Mouse (Mus musculus) cortical plate, adult 2 months (tissue): ENCODE measurements around the gene Bmpr1a.

Source experiments
- CTCF ChIP-seq: fragments of 200-500 bp; IDR thresholded peaks from 2 replicates; pipeline ENCODE4 v1.5.1; 2011; ENCODE audit warnings: mild to moderate bottlenecking, control low read depth, low read length; ENCODE audit not compliant: insufficient read depth; ENCODE audit errors: extremely low read depth
- POLR2A ChIP-seq: fragments of 200-500 bp; IDR thresholded peaks from 2 replicates; pipeline ENCODE4 v1.6.1; 2011; ENCODE audit warnings: mild to moderate bottlenecking, low read length, control low read depth; ENCODE audit not compliant: insufficient read depth; ENCODE audit errors: extremely low read depth

- TF ChIP-seq POLR2A (no peak), CTCF (no peak)
Measured at GRCm38 (mm10) chr14:34429069-34429468, 74.1 kb downstream of the Bmpr1a start.
